Mouse (Mus musculus): ENCODE results near the gene Il1rl2.

DNA sequence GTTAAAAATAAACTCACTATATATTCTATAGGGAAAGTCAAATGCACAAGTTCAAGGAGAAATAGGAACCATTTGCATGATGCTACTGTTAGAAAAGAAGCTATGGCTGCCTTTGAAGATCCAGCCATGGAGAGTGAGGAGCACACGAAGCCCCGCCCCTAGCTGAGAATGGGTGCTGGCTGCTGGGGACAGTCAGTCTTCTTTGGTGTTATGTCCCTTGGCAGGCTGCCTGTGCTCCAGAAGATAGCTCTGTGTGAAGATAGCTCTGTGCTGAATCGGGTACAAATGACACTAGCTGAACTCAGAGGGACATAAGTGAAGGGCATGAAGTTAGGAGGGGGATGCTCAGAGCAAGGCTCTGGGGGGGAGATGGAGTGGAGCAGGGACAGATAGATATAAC, 13.3 kb upstream of the Il1rl2 start:
- TF ChIP-seq CTCF (IDR thresholded peaks at IDR 0.05; ENCODE audit: extremely low read depth, insufficient read length, insufficient replicate concordance, low read depth, low read length) (no peak), POLR2A (IDR thresholded peaks at IDR 0.05; ENCODE audit: low read depth, low read length) (no peak)

Measured in small intestine, adult 2 months (tissue).